Mouse (Mus musculus) lung, adult 18-20 months (tissue): ENCODE data around the gene Pik3c2b.
"Not testable (repeated sequence)": the region's sequence is repeated elsewhere in the genome, so short reads cannot be mapped to it uniquely, and the experiment has no call there.

Experiments used
- DNase-seq, 2 experiments: peaks; one replicate each; pipeline ENCODE4 v3.0.0; 2022; ENCODE audit warnings: mixed read lengths in 2 of 2

The Pik3c2b gene

GRCm38 (mm10) chr1:133033316-133034090, 12.0 kb upstream of the Pik3c2b start:
- peak; percentile 60 to 72 for DNase-seq

- DNase-seq = peak; percentile 51 to 57
Measured at GRCm38 (mm10) chr1:133034091-133034460, 11.4 kb upstream of the Pik3c2b start.

- DNase-seq = not testable (repeated sequence)
Measured at GRCm38 (mm10) chr1:133034682-133035081, 10.8 kb upstream of the Pik3c2b start.

- peak; percentile 30 to 64 for DNase-seq
Measured at GRCm38 (mm10) chr1:133039505-133039949, 5.9 kb upstream of the Pik3c2b start.

- peak; percentile 78 to 84 for DNase-seq
Measured at GRCm38 (mm10) chr1:133045861-133046440, 484 bp downstream of the Pik3c2b start.

- no peak for DNase-seq
Measured at GRCm38 (mm10) chr1:133046441-133046931, 1.0 kb downstream of the Pik3c2b start.

GRCm38 (mm10) chr1:133047575-133047974, 2.1 kb downstream of the Pik3c2b start:
- no peak for DNase-seq

- DNase-seq = no peak
Measured at GRCm38 (mm10) chr1:133048690-133049089, 3.2 kb downstream of the Pik3c2b start.

- no peak for DNase-seq
Measured at GRCm38 (mm10) chr1:133050001-133050431, 4.5 kb downstream of the Pik3c2b start.

- no peak for DNase-seq
Measured at GRCm38 (mm10) chr1:133051829-133052228, 6.4 kb downstream of the Pik3c2b start.

GRCm38 (mm10) chr1:133053034-133053433, 7.6 kb downstream of the Pik3c2b start:
- DNase-seq = no peak

- no peak for DNase-seq
Measured at GRCm38 (mm10) chr1:133054326-133054725, 8.9 kb downstream of the Pik3c2b start.

GRCm38 (mm10) chr1:133057345-133058034, 12.0 kb downstream of the Pik3c2b start:
- DNase-seq = no peak

GRCm38 (mm10) chr1:133059592-133059991, 14.1 kb downstream of the Pik3c2b start:
- DNase-seq = no peak

GRCm38 (mm10) chr1:133060681-133061080, 15.2 kb downstream of the Pik3c2b start:
- no peak for DNase-seq

GRCm38 (mm10) chr1:133063164-133063563, 17.7 kb downstream of the Pik3c2b start:
- no peak for DNase-seq

- DNase-seq = no peak
Measured at GRCm38 (mm10) chr1:133068268-133068667, 22.8 kb downstream of the Pik3c2b start.

GRCm38 (mm10) chr1:133068669-133069274, 23.3 kb downstream of the Pik3c2b start:
- no peak for DNase-seq

- peak in 1 of 2 experiments; percentile 53 for DNase-seq
Measured at GRCm38 (mm10) chr1:133069275-133070120, 24.0 kb downstream of the Pik3c2b start.

GRCm38 (mm10) chr1:133070157-133070556, 24.7 kb downstream of the Pik3c2b start:
- no peak for DNase-seq

GRCm38 (mm10) chr1:133071666-133072381, 26.4 kb downstream of the Pik3c2b start:
- no peak for DNase-seq
